Comparison of ENCODE assay signal across 8 mouse cellular contexts in genomic region chr14:34501804-34502474, GRCm38 (mm10). TPM values are rescaled to one million over a fixed set of nuclear protein-coding genes. Genes with fewer than 3 reads are reported as not detected.
DNase-seq lines count a peak whose midpoint lies in the region; ATAC-seq and TF ChIP-seq lines count a peak whose summit lies in the region.

No protein-coding gene starts in this region.

- peaks cover 24% of the 10 kb centered on the region for H3K27me3 ChIP-seq in spleen, adult 2 months (ENCODE audit: control insufficient read depth, insufficient read depth, low read length)
- 0 out of 2 replicates have a peak, but pooled peaks cover 4% of the 10 kb centered on the region for H3K27me3 ChIP-seq in kidney, embryonic 15.5 days
- H3K27me3 ChIP-seq in liver, embryonic 13.5 days = peaks cover 81% of the 10 kb centered on the region
- H3K27me3 ChIP-seq in neural tube, embryonic 13.5 days = 0 out of 2 replicates have a peak, but pooled peaks cover 3% of the 10 kb centered on the region

- ATAC-seq in kidney, embryonic 15.5 days (replicated peaks; ENCODE audit: low FRiP score) = peak; percentile 44
- peak; percentile 14; the same call in 1 of the 2 replicates for ATAC-seq in liver, embryonic 13.5 days (ENCODE audit: low read depth)
- ATAC-seq in neural tube, embryonic 13.5 days (ENCODE audit: low read depth) = peak; percentile 58

- no peak for TF ChIP-seq CTCF in spleen, adult 2 months (IDR thresholded peaks at IDR 0.05; ENCODE audit: extremely low read depth, insufficient read depth, insufficient read length, insufficient replicate concordance)
- TF ChIP-seq CTCF in cortical plate, adult 2 months (IDR thresholded peaks at IDR 0.05; ENCODE audit: extremely low read depth, insufficient read depth, low read length) = no peak

- TF ChIP-seq POLR2A in spleen, adult 2 months (IDR thresholded peaks at IDR 0.05; ENCODE audit: low read depth, low read length) = no peak
- TF ChIP-seq POLR2A in cortical plate, adult 2 months (IDR thresholded peaks at IDR 0.05; ENCODE audit: extremely low read depth, insufficient read depth, low read length) = no peak

- peak overlapping the region; percentile 68 for H3K4me2 ChIP-seq in kidney, embryonic 15.5 days
- peak overlapping the region; percentile 91 for H3K4me2 ChIP-seq in liver, embryonic 13.5 days
- H3K4me2 ChIP-seq in neural tube, embryonic 13.5 days = peak overlapping the region; percentile 70

- peak overlapping the region; percentile 63 for H3K4me3 ChIP-seq in spleen, adult 2 months (ENCODE audit: extremely low read depth, insufficient read depth, insufficient read length)
- peak overlapping the region; percentile 81 for H3K4me3 ChIP-seq in cortical plate, adult 2 months (ENCODE audit: insufficient read depth, low read length)
- peak overlapping the region; percentile 93 for H3K4me3 ChIP-seq in kidney, embryonic 15.5 days (replicated peaks)
- H3K4me3 ChIP-seq in liver, embryonic 13.5 days (replicated peaks) = peak overlapping the region; percentile 73
- peak overlapping the region; percentile 87 for H3K4me3 ChIP-seq in neural tube, embryonic 13.5 days

- H3K27ac ChIP-seq in spleen, adult 2 months (ENCODE audit: insufficient read depth, low read length) = peak overlapping the region; percentile 52
- H3K27ac ChIP-seq in cortical plate, adult 2 months (ENCODE audit: insufficient read depth, low read length) = peak overlapping the region; percentile 94
- peak overlapping the region; percentile 98 for H3K27ac ChIP-seq in kidney, embryonic 15.5 days
- H3K27ac ChIP-seq in liver, embryonic 13.5 days = peak overlapping the region; percentile 75
- peak overlapping the region; percentile 97 for H3K27ac ChIP-seq in neural tube, embryonic 13.5 days (replicated peaks)

- peak overlapping the region; percentile 93 for H3K9ac ChIP-seq in kidney, embryonic 15.5 days
- peak overlapping the region; percentile 82 for H3K9ac ChIP-seq in liver, embryonic 13.5 days
- peak overlapping the region; percentile 96 for H3K9ac ChIP-seq in neural tube, embryonic 13.5 days

- peaks cover 4% of the 10 kb centered on the region for H3K4me1 ChIP-seq in spleen, adult 2 months (ENCODE audit: control insufficient read depth, insufficient read depth, insufficient read length)
- H3K4me1 ChIP-seq in cortical plate, adult 2 months (ENCODE audit: control insufficient read depth, insufficient read depth, low read length) = peaks cover 5% of the 10 kb centered on the region; the same call in 1 of the 2 replicates
- peaks cover 33% of the 10 kb centered on the region for H3K4me1 ChIP-seq in kidney, embryonic 15.5 days
- peaks cover 30% of the 10 kb centered on the region for H3K4me1 ChIP-seq in liver, embryonic 13.5 days (replicated peaks)
- peaks cover 38% of the 10 kb centered on the region for H3K4me1 ChIP-seq in neural tube, embryonic 13.5 days (replicated peaks)

- H3K9me3 ChIP-seq in kidney, embryonic 15.5 days (replicated peaks) = no peaks in the 10 kb centered on the region
- no peaks in the 10 kb centered on the region for H3K9me3 ChIP-seq in liver, embryonic 13.5 days (replicated peaks)
- H3K9me3 ChIP-seq in neural tube, embryonic 13.5 days = no peaks in the 10 kb centered on the region

- H3K36me3 ChIP-seq in spleen, adult 2 months (ENCODE audit: control insufficient read depth, insufficient read depth, low read length) = no peaks in the 10 kb centered on the region
- no peaks in the 10 kb centered on the region for H3K36me3 ChIP-seq in kidney, embryonic 15.5 days
- no peaks in the 10 kb centered on the region for H3K36me3 ChIP-seq in liver, embryonic 13.5 days
- no peaks in the 10 kb centered on the region for H3K36me3 ChIP-seq in neural tube, embryonic 13.5 days

- no peak for DNase-seq in spleen, adult 2 months (ENCODE audit: low read depth in 1 of 2, low spot score in 2 of 2)
- DNase-seq in spleen, postnatal 36 days (ENCODE audit: low spot score in 2 of 2) = no peak
- peak; percentile 45 for DNase-seq in gastrocnemius, postnatal 25 days
- peak; percentile 20 for DNase-seq in liver, embryonic 13.5 days
- peak; percentile 48 for DNase-seq in thymus, postnatal 0 days (ENCODE audit: low spot score)

- WGBS in spleen, adult 2 months = 2% methylated on average over 68 of the region's 77 CpGs
- under 1% methylated on average over 77 of the region's 77 CpGs for WGBS in kidney, embryonic 15.5 days
- under 1% methylated on average over 77 of the region's 77 CpGs for WGBS in liver, embryonic 13.5 days (ENCODE audit: insufficient replicate concordance)
- WGBS in neural tube, embryonic 13.5 days = under 1% methylated on average over 73 of the region's 77 CpGs

RNA-seq across cellular contexts. Expression of gene Bmpr1a, which starts 1.2 kb away (rescaled TPM):
- polyA plus RNA-seq in spleen, adult 2 months (2012; rRNA removed) = 0.89 and 1.0 TPM in 2 replicates
- 21.1 and 21.5 TPM in 2 replicates for polyA plus RNA-seq in cortical plate, adult 2 months (2012; rRNA removed)
- total RNA-seq in gastrocnemius, postnatal 25 days (2021) = 10 to 100 TPM; 54.4 to 56.6 TPM
- 47.3 and 47.7 TPM in 2 replicates for polyA plus RNA-seq in kidney, embryonic 15.5 days (2015; fragmentation: Nextera tagmentation; extraction: Ambion mirVana)
- polyA plus RNA-seq in liver, embryonic 13.5 days (2015; fragmentation: Nextera tagmentation; extraction: Ambion mirVana) = 3.4 and 5.0 TPM in 2 replicates
- polyA plus RNA-seq in neural tube, embryonic 13.5 days (2015; fragmentation: Nextera tagmentation; extraction: Ambion mirVana) = 22.6 and 26.4 TPM in 2 replicates
- 8.2 and 8.3 TPM in 2 replicates for polyA plus RNA-seq in thymus, postnatal 0 days (2015; fragmentation: Nextera tagmentation; extraction: Ambion mirVana)

RNA-seq across cellular contexts. Expression of gene 9230112D13Rik, which starts 20.7 kb away (rescaled TPM):
- polyA plus RNA-seq in spleen, adult 2 months (2012; rRNA removed) = not detected in 2 replicates
- not detected in 2 replicates for polyA plus RNA-seq in cortical plate, adult 2 months (2012; rRNA removed)
- not detected for total RNA-seq in gastrocnemius, postnatal 25 days (2021)
- polyA plus RNA-seq in kidney, embryonic 15.5 days (2015; fragmentation: Nextera tagmentation; extraction: Ambion mirVana) = not detected in 2 replicates
- not detected in 2 replicates for polyA plus RNA-seq in liver, embryonic 13.5 days (2015; fragmentation: Nextera tagmentation; extraction: Ambion mirVana)
- polyA plus RNA-seq in neural tube, embryonic 13.5 days (2015; fragmentation: Nextera tagmentation; extraction: Ambion mirVana) = not detected in 2 replicates
- not detected in 2 replicates for polyA plus RNA-seq in thymus, postnatal 0 days (2015; fragmentation: Nextera tagmentation; extraction: Ambion mirVana)

Comparison
In these comparisons a context has a peak if more than half of its experiments do, and no peak if none do; other contexts are left out.
1. DNase-seq: peak in gastrocnemius, postnatal 25 days (single experiment), liver, embryonic 13.5 days (single experiment) and thymus, postnatal 0 days (single experiment); none in spleen, adult 2 months (0 of 2) and spleen, postnatal 36 days (0 of 2).
2. Peak in every context shown above with its lines, with median percentiles within 50 percentile points of each other: H3K27ac ChIP-seq, H3K4me3 ChIP-seq, ATAC-seq, H3K4me2 ChIP-seq and H3K9ac ChIP-seq.